Mouse (Mus musculus) brain, embryonic 14.5 days (tissue): ENCODE measurements around the gene Ankdd1b.

Experiments
- CTCF ChIP-seq: fragments of 200-500 bp; IDR thresholded peaks from 2 replicates; pipeline ENCODE4 v1.5.1; 2012; ENCODE audit warnings: inconsistent platforms, mild to moderate bottlenecking, moderate library complexity, borderline replicate concordance; ENCODE audit not compliant: insufficient read depth, insufficient read length; ENCODE audit errors: extremely low read depth
- POLR2A ChIP-seq: fragments of 200-500 bp; IDR thresholded peaks from 2 replicates; pipeline ENCODE4 v1.6.1; 2012; ENCODE audit warnings: mild to moderate bottlenecking, inconsistent platforms, borderline replicate concordance; ENCODE audit not compliant: poor library complexity, insufficient read depth, insufficient read length, severe bottlenecking; ENCODE audit errors: extremely low read depth

- TF ChIP-seq POLR2A, result no peak
- TF ChIP-seq CTCF, result no peak
These were observed 39.6 kb upstream of the Ankdd1b start for GRCm38 (mm10) chr13:96510635-96511034.
